Mouse (Mus musculus) cerebellum, postnatal 25 days (tissue): Measurements from ENCODE around the gene Tmem212.

Experiments
- DNase-seq, 2 experiments: peaks; one replicate each; pipeline ENCODE4 v3.0.0; 2021; ENCODE audit warnings: mixed read lengths in 2 of 2

Gene Tmem212

DNA sequence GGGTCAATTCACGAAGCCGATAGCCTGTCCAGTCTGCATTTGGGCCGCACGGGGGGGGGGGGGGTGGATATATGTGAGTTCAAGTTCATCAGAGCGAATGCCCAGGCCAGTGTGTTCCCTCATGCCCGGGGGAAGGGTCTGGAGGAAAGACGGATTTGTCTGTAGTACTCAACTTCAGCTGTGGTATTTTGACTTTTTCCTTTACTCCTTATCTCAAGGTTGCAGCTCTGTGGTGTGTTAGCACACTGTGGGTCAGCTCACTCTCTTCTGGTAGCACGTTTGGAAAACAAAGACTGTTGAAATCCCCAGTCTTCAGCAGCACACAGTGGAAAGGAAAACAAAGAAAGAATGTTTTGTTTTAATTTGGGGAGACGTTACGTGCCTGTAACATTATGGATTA lies 2.0 kb upstream of the Tmem212 start:
- DNase-seq, result no peak

DNA sequence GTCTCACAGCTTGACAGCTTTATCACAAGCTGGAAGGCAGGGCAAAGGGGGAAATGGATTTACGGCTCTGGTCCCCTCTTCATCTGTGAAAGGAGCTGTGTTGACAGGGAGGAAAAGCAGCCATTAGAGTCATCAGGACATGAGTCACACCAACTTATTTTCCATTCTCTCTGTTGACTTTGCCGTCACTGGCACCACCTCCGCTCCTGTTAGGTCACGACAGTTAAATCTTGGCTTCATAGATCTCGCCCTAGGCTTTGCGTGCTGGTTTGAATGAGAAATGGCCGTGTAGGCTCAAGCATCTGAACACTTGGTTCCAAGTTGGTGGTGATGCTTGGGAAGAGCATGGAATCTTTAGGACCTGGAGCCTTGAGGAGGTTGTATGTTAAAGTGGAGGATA lies 9.6 kb downstream of the Tmem212 start:
- DNase-seq, result no peak

DNA sequence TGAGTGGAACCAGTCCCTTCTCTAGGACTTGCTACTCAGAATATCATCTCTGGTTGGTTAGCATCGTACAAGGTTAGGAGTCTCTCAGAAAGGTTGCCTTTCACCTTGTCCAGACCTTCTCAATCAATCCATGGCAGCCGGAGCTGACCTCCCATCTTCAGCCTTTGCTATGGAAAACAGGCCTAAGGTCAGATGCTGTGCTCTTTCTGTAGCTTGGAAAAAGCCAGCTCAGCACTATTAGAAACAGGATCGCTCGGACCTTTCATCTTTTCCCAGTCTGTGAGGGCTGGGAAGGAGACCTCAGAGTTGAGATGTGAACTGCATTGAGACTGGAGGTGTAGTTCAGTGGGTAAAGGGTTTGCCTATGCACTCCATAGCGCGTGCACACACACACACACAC lies 10.6 kb downstream of the Tmem212 start:
- DNase-seq, result no peak

- DNase-seq, result no peak
Measured at GRCm38 (mm10) chr3:27881897-27882835, 14.0 kb downstream of the Tmem212 start.

GRCm38 (mm10) chr3:27878854-27879610 lies 17.1 kb downstream of the Tmem212 start:
- DNase-seq, result no peak

- DNase-seq, result no peak
Measured at GRCm38 (mm10) chr3:27873268-27874073, 22.7 kb downstream of the Tmem212 start.

GRCm38 (mm10) chr3:27872429-27872828 lies 23.7 kb downstream of the Tmem212 start:
- no peak for DNase-seq

DNA sequence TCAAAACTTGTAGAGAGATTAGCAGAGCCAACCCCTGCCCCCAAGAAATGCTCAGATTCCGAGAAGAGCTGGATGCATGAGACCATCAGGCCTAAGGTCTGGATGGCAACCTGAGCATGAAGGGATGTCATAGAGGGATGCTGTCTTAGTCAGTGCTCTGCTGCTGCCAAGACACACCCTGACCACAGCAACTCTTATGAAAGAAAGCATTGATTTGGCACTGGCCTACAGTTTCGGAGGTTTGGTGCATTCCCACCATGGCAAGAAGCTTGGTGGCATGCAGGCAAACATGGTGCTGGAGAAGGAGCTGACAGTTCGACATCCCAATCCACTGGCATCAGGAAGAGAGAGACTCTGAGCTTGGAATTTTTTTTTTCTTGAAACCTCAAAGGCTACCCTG lies 24.3 kb downstream of the Tmem212 start:
- no peak for DNase-seq

GRCm38 (mm10) chr3:27871371-27871770 lies 24.8 kb downstream of the Tmem212 start:
- DNase-seq, result no peak

- DNase-seq, result no peak
Measured at GRCm38 (mm10) chr3:27868681-27869080, 27.5 kb downstream of the Tmem212 start.

DNA sequence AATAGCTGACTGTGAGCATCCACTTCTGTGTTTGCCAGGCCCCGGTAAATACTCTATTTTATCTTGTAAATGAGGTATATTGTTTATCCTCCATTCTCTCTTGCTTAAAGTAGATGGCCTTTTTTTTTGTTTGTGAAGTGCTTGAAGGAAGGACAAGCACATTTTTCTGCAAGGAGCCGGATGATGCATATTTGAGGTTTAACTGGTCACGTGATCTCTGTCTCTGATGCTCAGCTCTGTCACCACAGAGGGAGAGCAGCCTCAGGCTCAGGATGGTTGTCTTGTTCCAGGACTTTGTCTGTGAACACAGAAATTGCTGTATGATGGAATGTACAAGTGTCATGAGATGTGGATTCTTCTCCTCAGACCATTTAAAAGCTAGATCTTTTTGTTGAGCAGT lies 28.4 kb downstream of the Tmem212 start:
- no peak for DNase-seq

- peak; percentile 35 to 41 for DNase-seq
Measured at GRCm38 (mm10) chr3:27862821-27863740, 33.1 kb downstream of the Tmem212 start.

DNA sequence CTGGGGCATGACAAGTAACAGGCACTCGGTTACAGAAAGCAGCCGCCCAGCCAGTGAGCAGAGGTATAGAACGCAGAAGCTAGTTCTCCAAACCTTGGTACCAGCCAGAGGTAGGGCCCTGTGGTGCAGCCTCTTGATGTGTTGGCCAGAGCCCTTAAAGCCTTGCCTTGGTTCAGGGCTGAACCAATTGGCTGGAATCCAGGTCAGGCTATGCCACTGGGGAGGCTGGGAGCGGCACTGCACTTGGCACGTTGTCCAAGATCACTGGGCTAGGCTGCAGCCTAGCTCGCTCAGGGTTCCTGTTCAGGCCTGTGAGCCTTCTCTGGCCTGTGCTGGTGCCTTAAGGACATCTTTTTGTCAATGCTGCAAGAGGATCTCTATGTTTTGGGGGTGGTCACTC lies 34.6 kb downstream of the Tmem212 start:
- DNase-seq, result peak; percentile 43 to 63

DNA sequence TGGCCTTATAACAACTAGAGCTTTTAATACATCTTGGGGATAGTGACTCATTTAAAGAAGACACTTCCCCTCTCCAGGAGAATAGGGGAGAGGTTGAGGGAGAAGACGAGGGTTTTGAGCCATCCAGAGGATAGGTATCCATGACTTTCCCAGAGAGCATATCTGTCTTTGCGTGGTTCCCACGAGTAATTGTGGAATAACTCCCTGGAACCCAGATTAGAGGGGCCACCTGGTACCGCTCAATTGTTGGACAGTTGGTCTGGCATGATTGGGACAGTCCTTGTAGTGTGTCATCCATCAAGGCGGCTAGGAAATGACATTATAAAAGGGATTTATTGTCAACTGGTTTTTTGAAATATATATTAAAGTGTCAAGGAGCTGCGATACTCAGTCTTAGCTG lies 35.1 kb downstream of the Tmem212 start:
- no peak for DNase-seq

GRCm38 (mm10) chr3:27859161-27859561 lies 37.0 kb downstream of the Tmem212 start:
- no peak for DNase-seq

DNA sequence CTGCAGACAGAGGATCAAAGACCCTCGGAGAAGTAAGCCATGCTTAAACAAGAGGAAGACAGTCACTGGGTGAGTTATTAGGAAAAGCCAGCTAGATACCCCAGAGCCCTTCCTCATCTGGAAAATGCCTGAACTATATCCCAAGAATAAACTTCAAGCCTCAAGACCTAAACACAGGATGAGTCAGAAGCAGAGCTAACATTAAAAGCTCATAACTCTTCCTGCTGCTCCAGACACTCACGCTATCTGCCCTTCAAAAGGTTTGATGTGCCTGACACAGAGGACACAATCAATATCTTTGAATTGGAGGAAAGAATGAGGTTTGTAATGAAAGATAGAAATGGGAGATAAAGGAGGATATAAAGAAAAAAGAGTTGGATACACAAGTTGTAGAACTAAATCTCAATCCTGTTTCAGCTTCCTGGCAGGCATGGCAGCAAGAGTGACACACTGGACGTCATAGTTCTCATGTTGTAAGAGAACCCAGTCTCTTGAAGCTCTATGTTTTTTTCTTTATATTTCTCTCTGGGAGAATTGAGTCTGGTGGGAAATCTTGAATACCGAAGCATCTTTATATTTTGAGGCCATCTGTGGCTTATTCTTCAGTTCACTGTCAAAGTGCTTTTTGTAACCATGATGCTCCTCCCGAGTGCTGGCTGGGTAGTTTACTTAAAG lies 37.6 kb downstream of the Tmem212 start:
- DNase-seq, result no peak

DNA sequence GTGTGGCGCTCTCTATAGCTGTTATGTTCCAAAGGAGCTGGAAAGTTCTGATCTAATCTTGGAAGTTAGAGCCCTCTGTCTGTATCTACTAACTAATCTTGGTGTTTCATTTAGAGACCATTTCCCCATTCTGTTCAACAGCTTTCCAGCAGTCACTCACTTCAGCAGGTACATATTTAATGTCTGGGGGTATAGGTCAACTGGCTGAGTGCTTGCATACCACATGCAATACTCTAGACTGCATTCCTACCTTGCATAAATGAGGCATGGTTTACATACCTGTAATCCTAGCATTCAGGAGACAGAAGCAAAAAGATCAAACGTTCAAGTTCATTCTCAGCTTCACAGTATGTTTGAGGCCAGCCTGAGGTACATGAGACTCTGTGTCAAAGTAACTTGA lies 39.9 kb downstream of the Tmem212 start:
- DNase-seq, result no peak

DNA sequence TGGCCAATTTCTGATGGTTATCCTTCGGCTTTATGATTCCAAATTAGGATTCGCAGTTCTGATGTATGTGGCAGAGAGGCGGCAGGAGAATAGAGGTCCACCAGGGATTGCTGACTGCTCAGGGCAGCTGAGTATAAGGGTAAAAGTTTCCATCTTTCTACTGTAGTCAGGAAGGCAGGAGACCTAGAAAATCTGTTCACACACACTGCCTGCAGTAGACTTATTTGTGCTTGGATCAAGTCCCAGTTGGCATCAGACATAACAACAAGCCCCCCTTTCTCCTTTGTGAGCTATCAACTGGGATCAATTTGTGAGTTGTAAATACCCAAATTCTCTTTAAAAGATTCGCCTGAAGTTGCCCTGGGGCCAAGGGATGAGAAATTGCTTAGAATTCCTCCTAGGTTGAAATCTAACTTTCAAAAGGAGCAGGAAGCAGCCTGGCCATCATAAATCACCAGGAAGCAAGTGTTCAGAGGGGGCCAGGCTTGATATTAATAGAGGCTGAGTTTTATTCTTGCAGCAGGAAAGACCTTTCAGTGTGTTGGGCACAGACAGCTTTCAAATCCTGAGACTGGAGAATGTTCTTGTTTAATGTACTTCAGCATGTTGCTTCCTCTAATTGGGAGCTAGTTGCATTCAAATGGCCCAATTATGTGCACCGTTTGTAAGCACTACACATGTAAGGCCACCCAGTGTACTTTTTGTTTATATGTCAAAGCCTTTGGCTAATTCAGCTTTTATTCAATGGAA lies 41.6 kb downstream of the Tmem212 start:
- no peak for DNase-seq

GRCm38 (mm10) chr3:27843266-27843665 lies 52.9 kb downstream of the Tmem212 start:
- no peak for DNase-seq

DNA sequence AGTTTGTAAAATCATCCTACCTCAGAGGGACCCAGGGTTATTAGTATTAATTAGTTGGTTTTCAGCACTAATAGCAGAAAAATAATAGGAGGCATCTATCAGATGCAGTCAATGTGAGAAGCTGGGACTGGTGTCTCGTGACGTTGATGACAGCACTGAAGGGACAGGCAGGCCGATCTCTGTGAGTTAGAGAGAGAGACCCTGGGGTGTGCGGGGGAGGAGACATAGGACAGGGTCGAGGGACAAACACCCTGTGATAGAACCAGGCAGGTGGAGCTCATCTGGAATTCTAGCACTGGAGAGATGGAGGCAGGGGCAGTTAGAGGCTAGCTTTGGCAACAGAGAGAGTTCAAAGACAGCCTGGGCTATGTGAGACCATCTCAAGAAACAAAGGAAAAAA lies 53.3 kb downstream of the Tmem212 start:
- no peak for DNase-seq

- DNase-seq, result no peak
Measured at GRCm38 (mm10) chr3:27840311-27840710, 55.9 kb downstream of the Tmem212 start.
